Mouse (Mus musculus) left cerebral cortex, postnatal 4 days (tissue): ENCODE data around the gene Cacng4. TPM values are rescaled to one million over a fixed set of nuclear protein-coding genes. Genes with fewer than 3 reads are reported as not detected.

Experiments
- DNase-seq: peaks from one replicate; pipeline ENCODE4 v3.0.0-alpha.2; 2022
- intact Hi-C: fragments of 180-260 bp; cut with DNase I; formaldehyde crosslinking; loops from one replicate; pipeline ENCODE4 v1.15.1; 2025
- total RNA-seq, 2 experiments: library from RNA; stranded (reverse); gene quantifications; 2 replicates each; pipeline ENCODE4 v1.2.3; 2021

Cacng4 gene
- 100 to 1,000 TPM; 184 to 207 TPM for total RNA-seq

GRCm38 (mm10) chr11:107794547-107795269, at the start of gene Cacng4:
Gene Cacng4 (minus strand): TSS chr11:107794557.
- DNase-seq, result peak; percentile 69
- intact Hi-C loops, result no loop called here

GRCm38 (mm10) chr11:107833351-107834040, 39.1 kb upstream of the Cacng4 start:
- intact Hi-C loops, result no loop called here

GRCm38 (mm10) chr11:107817196-107817595, 22.8 kb upstream of the Cacng4 start:
- intact Hi-C loops, result no loop called here
- no peak for DNase-seq

More at GRCm38 (mm10) chr11:107833351-107834040, 39.1 kb upstream of the Cacng4 start:
- no peak for DNase-seq

GRCm38 (mm10) chr11:107812941-107813648, 18.7 kb upstream of the Cacng4 start:
- DNase-seq, result peak; percentile 46
- intact Hi-C loops, result no loop called here

- intact Hi-C loops, result no loop called here
- no peak for DNase-seq
Observed at GRCm38 (mm10) chr11:107812429-107812828, 18.1 kb upstream of the Cacng4 start.

GRCm38 (mm10) chr11:107808508-107808907, 14.2 kb upstream of the Cacng4 start:
- intact Hi-C loops, result no loop called here
- no peak for DNase-seq

GRCm38 (mm10) chr11:107806058-107806457, 11.7 kb upstream of the Cacng4 start:
- intact Hi-C loops, result no loop called here
- no peak for DNase-seq

GRCm38 (mm10) chr11:107801946-107802345, 7.6 kb upstream of the Cacng4 start:
- no peak for DNase-seq
- intact Hi-C loops, result no loop called here

GRCm38 (mm10) chr11:107799331-107799730, 5.0 kb upstream of the Cacng4 start:
- no peak for DNase-seq
- intact Hi-C loops, result no loop called here

- intact Hi-C loops, result no loop called here
- DNase-seq, result no peak
Observed at GRCm38 (mm10) chr11:107796346-107796745, 2.0 kb upstream of the Cacng4 start.

- peak; percentile 50 for DNase-seq
- intact Hi-C loops, result no loop called here
Observed at GRCm38 (mm10) chr11:107795384-107796035, 1.2 kb upstream of the Cacng4 start.

GRCm38 (mm10) chr11:107794103-107794493, 259 bp downstream of the Cacng4 start:
- intact Hi-C loops, result no loop called here
- peak; percentile 56 for DNase-seq

GRCm38 (mm10) chr11:107793200-107794102, 906 bp downstream of the Cacng4 start:
- intact Hi-C loops, result no loop called here
- peak; percentile 75 for DNase-seq

GRCm38 (mm10) chr11:107792136-107792535, 2.2 kb downstream of the Cacng4 start:
- intact Hi-C loops, result no loop called here
- peak; percentile 73 for DNase-seq

GRCm38 (mm10) chr11:107785761-107786160, 8.6 kb downstream of the Cacng4 start:
- no peak for DNase-seq
- intact Hi-C loops, result no loop called here

- intact Hi-C loops, result no loop called here
Observed at GRCm38 (mm10) chr11:107785288-107785687, 9.1 kb downstream of the Cacng4 start.

GRCm38 (mm10) chr11:107783861-107784754, 10.2 kb downstream of the Cacng4 start:
- DNase-seq, result no peak
- intact Hi-C loops, result no loop called here

More at GRCm38 (mm10) chr11:107785288-107785687, 9.1 kb downstream of the Cacng4 start:
- DNase-seq, result no peak

- intact Hi-C loops, result no loop called here
- DNase-seq, result peak; percentile 51
Observed at GRCm38 (mm10) chr11:107782591-107782990, 11.8 kb downstream of the Cacng4 start.

GRCm38 (mm10) chr11:107778859-107779258, 15.5 kb downstream of the Cacng4 start:
- intact Hi-C loops, result no loop called here
- peak; percentile 75 for DNase-seq
